Mouse (Mus musculus) G1E (cell line): ENCODE data around the gene Slc29a1.

Experiments
- CTCF ChIP-seq: IDR thresholded peaks from 2 replicates; pipeline ENCODE4 v1.5.1; 2012; ENCODE audit warnings: low read depth, low read length, inconsistent platforms, mixed read lengths
- GATA1 ChIP-seq: IDR thresholded peaks from 2 replicates; pipeline ENCODE4 v1.6.1; 2012; ENCODE audit warnings: borderline replicate concordance, low read length, inconsistent platforms, mixed read lengths

GRCm38 (mm10) chr17:45564531-45565084 lies 34.8 kb downstream of the Slc29a1 start:
- TF ChIP-seq CTCF (no peak), GATA1 (no peak)
